Mouse (Mus musculus): ENCODE measurements around the gene Cd300lf. TPM values are rescaled to one million over a fixed set of nuclear protein-coding genes. Genes with fewer than 3 reads are reported as not detected.

Gene Cd300lf
- polyA plus RNA-seq, 1 experiment from 2014 or later: 0.33 TPM

DNA sequence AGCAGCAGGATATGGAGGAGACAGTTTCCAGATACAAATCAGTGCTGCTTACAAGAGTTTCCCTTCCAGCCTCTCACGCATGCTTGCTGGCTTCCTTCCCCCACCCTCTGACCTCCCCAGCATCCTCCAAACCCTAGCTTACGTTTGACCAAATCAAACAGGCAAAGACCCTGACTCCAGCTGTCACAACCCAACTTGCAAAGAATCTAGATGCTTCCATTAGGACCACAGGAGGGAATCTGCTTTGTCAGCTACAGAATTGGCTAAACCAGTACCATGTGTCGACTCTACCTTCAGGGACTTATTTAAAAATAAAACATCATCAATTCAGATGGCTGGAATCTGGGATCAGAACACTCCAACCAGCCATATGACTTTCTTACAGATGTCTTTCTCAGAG lies 21.6 kb downstream of the Cd300lf start:
- DNase-seq (ENCODE audit: low spot score): no peak
- no peak for ATAC-seq (replicated peaks; ENCODE audit: low FRiP score, low read depth)

DNA sequence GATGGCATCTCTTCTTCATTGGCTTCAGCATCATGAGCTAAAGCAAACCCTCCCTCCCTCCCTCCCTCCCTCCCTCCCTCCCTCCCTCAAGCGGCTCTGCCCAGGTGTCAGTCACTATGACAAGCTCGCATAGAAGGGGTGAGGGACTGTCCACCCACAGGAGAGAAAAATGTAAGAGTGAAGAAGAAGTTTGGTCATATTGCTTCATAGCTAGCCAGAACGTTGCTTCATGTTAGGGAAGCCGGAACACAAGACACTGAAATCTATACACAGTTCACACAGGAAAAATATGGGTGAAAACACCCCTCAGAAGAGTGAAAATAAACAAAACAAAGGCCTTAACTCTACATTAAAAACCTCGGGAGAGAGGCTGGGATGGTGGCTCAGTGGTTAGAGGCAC lies 23.5 kb downstream of the Cd300lf start:
- H3K27me3 ChIP-seq (ENCODE audit: insufficient read depth, low read length): no peaks in the 10 kb centered on the region
- H3K9me3 ChIP-seq (replicated peaks; ENCODE audit: low read length): no peaks in the 10 kb centered on the region
- no peaks in the 10 kb centered on the region for H3K36me3 ChIP-seq (ENCODE audit: insufficient read depth, low read length)
- H3K4me2 ChIP-seq (ENCODE audit: low read length): no peak overlapping the region
- no peak overlapping the region for H3K27ac ChIP-seq
- no peak overlapping the region for H3K4me3 ChIP-seq (replicated peaks; ENCODE audit: low read depth, low read length)
- TF ChIP-seq CTCF (IDR thresholded peaks at IDR 0.05; ENCODE audit: low read depth): no peak
- WGBS: 85% methylated on average over 4 of the region's 5 CpGs
- H3K4me1 ChIP-seq (replicated peaks; ENCODE audit: insufficient read depth, low read length): no peaks in the 10 kb centered on the region
- ATAC-seq (replicated peaks; ENCODE audit: low FRiP score, low read depth) (no peak), DNase-seq (ENCODE audit: low spot score) (no peak)
- H3K9ac ChIP-seq (ENCODE audit: low read depth, low read length): no peak overlapping the region

More for the DNA sequence above, 21.6 kb downstream of the Cd300lf start:
- no peak overlapping the region for H3K27ac ChIP-seq
- H3K4me3 ChIP-seq (replicated peaks; ENCODE audit: low read depth, low read length): no peak overlapping the region
- no peak for TF ChIP-seq CTCF (IDR thresholded peaks at IDR 0.05; ENCODE audit: low read depth)
- H3K9ac ChIP-seq (ENCODE audit: low read depth, low read length): no peak overlapping the region
- H3K36me3 ChIP-seq (ENCODE audit: insufficient read depth, low read length): no peaks in the 10 kb centered on the region
- no peaks in the 10 kb centered on the region for H3K9me3 ChIP-seq (replicated peaks; ENCODE audit: low read length)
- no peaks in the 10 kb centered on the region for H3K4me1 ChIP-seq (replicated peaks; ENCODE audit: insufficient read depth, low read length)
- no peaks in the 10 kb centered on the region for H3K27me3 ChIP-seq (ENCODE audit: insufficient read depth, low read length)
- WGBS: 45% methylated on average over 3 of the region's 3 CpGs
- H3K4me2 ChIP-seq (ENCODE audit: low read length): no peak overlapping the region

DNA sequence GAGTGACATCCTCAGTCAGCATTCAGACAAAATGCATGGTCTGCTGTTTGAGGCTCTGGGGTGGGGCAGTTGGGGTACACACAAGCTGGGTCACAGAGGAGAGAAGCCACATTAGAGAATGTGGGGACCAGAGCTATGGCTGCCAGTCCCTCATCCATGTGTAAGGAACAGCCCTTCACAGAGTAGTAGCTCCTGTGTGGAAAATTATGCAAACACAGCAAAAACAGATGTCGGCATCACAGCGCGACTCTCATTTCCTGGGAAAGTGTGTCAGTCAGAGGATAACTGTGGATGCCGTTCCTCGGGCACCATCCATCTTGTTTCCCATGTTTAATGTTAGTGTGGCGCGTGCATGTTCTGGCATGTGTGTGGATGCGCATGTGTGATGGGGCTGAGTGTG lies 25.6 kb downstream of the Cd300lf start:
- Histone ChIP-seq H3K4me3 (replicated peaks; ENCODE audit: low read depth, low read length) (no peak overlapping the region), H3K27me3 (ENCODE audit: insufficient read depth, low read length) (no peaks in the 10 kb centered on the region), H3K36me3 (ENCODE audit: insufficient read depth, low read length) (no peaks in the 10 kb centered on the region), H3K4me1 (replicated peaks; ENCODE audit: insufficient read depth, low read length) (no peaks in the 10 kb centered on the region), H3K9me3 (replicated peaks; ENCODE audit: low read length) (no peaks in the 10 kb centered on the region), H3K27ac (no peak overlapping the region), H3K4me2 (ENCODE audit: low read length) (no peak overlapping the region), H3K9ac (ENCODE audit: low read depth, low read length) (no peak overlapping the region)
- TF ChIP-seq CTCF (IDR thresholded peaks at IDR 0.05; ENCODE audit: low read depth): no peak
- DNase-seq (ENCODE audit: low spot score): no peak
- ATAC-seq (replicated peaks; ENCODE audit: low FRiP score, low read depth): no peak
- 86% methylated on average over 8 of the region's 8 CpGs for WGBS

DNA sequence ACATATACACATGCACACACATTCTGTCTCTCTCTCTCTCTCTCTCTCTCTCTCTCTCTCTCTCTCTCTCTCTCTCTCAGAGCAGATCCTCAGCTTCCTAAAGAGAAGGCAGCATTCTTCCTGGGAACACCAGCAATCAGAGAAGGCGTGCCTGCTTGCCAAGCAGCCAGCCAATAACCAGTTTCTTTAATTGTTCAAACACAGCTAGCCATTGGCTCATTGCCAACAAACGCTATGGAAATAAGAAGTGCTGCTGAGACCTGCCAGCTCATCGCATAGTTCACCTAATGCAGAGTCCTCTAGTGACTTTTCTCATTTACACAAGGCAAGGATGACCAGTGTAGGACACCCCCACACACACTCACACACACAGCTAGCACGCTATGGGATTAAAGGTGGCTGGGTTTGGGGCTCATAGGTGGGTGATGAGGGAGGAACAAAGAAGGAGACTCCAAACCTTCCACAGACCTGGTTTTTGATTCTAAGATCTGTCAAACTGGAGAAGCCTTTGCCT lies 26.3 kb downstream of the Cd300lf start:
- Histone ChIP-seq H3K4me1 (replicated peaks; ENCODE audit: insufficient read depth, low read length) (no peaks in the 10 kb centered on the region), H3K27me3 (ENCODE audit: insufficient read depth, low read length) (no peaks in the 10 kb centered on the region), H3K9me3 (replicated peaks; ENCODE audit: low read length) (no peaks in the 10 kb centered on the region), H3K9ac (ENCODE audit: low read depth, low read length) (no peak overlapping the region), H3K4me3 (replicated peaks; ENCODE audit: low read depth, low read length) (no peak overlapping the region), H3K27ac (no peak overlapping the region), H3K36me3 (ENCODE audit: insufficient read depth, low read length) (no peaks in the 10 kb centered on the region), H3K4me2 (ENCODE audit: low read length) (no peak overlapping the region)
- WGBS: 37% methylated on average over 4 of the region's 4 CpGs
- ATAC-seq (replicated peaks; ENCODE audit: low FRiP score, low read depth) (no peak), DNase-seq (ENCODE audit: low spot score) (no peak)
- TF ChIP-seq CTCF (IDR thresholded peaks at IDR 0.05; ENCODE audit: low read depth): no peak

DNA sequence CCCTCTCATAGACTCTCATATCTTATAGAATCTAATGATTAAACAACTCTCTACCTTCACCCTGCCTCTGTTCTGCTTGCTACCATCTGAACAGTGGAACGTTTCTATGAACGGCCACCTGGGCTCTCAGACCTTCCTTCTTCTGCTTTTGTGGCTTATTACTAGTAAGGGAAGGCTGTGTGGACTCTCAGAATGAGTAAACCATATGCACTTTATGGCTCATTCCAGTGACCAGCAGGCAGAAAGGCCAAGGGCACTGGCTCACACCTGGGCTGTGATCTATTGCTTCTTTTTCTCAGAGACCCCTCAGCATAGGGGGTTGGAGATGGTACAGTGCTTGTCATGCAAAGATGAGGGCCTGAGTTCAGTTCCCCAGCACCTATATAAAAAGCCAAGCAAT lies 27.2 kb downstream of the Cd300lf start:
- 88% methylated on average over 2 of the region's 2 CpGs for WGBS
- Histone ChIP-seq H3K27me3 (ENCODE audit: insufficient read depth, low read length) (no peaks in the 10 kb centered on the region), H3K9me3 (replicated peaks; ENCODE audit: low read length) (no peaks in the 10 kb centered on the region), H3K9ac (ENCODE audit: low read depth, low read length) (no peak overlapping the region), H3K4me2 (ENCODE audit: low read length) (no peak overlapping the region), H3K4me3 (replicated peaks; ENCODE audit: low read depth, low read length) (no peak overlapping the region), H3K27ac (no peak overlapping the region), H3K36me3 (ENCODE audit: insufficient read depth, low read length) (no peaks in the 10 kb centered on the region), H3K4me1 (replicated peaks; ENCODE audit: insufficient read depth, low read length) (no peaks in the 10 kb centered on the region)
- ATAC-seq (replicated peaks; ENCODE audit: low FRiP score, low read depth) (no peak), DNase-seq (ENCODE audit: low spot score) (no peak)
- no peak for TF ChIP-seq CTCF (IDR thresholded peaks at IDR 0.05; ENCODE audit: low read depth)

DNA sequence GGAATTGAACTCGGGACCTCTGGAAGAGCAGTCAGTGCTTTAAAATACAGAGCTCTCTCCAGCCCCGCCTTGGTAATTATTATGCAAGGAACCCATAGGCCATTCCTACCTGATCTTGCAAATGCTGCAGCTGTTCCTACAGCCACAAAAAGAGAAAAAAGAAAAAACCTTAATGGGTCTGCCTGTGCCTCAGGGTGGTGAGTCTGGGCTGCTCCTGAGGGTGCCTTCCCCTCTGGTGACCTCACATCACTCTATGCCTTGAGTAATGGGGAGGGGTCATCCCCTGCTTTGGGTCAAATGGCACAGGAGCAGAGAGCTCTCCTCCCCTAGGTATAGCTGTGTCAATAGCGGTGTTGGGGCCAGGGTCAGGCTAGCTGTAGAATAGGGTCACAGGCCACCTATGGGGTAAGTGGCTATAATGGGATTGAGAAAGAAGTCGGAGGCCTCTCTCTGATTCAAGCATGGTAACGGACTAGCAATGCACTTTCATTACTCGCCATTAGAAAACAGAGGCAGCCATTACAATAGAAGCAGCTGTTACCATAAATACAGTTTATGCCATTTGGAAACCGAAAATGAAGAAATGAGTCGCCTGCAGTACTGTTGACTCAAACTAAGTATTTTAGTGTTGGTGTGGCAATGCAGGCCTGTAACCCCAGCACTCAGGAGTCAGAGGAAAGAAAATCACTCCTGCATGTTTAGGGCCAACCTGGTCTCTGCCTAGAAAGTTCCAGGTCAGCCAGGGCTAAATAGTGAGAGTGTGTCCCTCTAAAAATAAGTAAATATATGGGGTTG lies 28.8 kb downstream of the Cd300lf start:
- no peak overlapping the region for H3K9ac ChIP-seq (ENCODE audit: low read depth, low read length)
- H3K36me3 ChIP-seq (ENCODE audit: insufficient read depth, low read length): no peaks in the 10 kb centered on the region
- 70% methylated on average over 8 of the region's 8 CpGs for WGBS
- no peak overlapping the region for H3K4me3 ChIP-seq (replicated peaks; ENCODE audit: low read depth, low read length)
- H3K4me2 ChIP-seq (ENCODE audit: low read length): no peak overlapping the region
- DNase-seq (ENCODE audit: low spot score): no peak
- no peaks in the 10 kb centered on the region for H3K4me1 ChIP-seq (replicated peaks; ENCODE audit: insufficient read depth, low read length)
- TF ChIP-seq CTCF (IDR thresholded peaks at IDR 0.05; ENCODE audit: low read depth): no peak
- H3K9me3 ChIP-seq (replicated peaks; ENCODE audit: low read length): no peaks in the 10 kb centered on the region
- no peak for ATAC-seq (replicated peaks; ENCODE audit: low FRiP score, low read depth)
- no peaks in the 10 kb centered on the region for H3K27me3 ChIP-seq (ENCODE audit: insufficient read depth, low read length)
- no peak overlapping the region for H3K27ac ChIP-seq

Measured in kidney, postnatal 0 days (tissue).